Mouse (Mus musculus) MEL (cell line): Measurements from ENCODE around the gene C1qtnf1. TPM values are rescaled to one million over a fixed set of nuclear protein-coding genes. Genes with fewer than 3 reads are reported as not detected.

Experiments
- DNase-seq: peaks from one replicate; pipeline ENCODE4 v3.0.0; 2011; ENCODE audit warnings: low read depth, low spot score
- H3K27ac ChIP-seq: 2 replicates; pipeline ENCODE4 v1.5.1; 2012; ENCODE audit warnings: low read depth, mild to moderate bottlenecking, control low read depth, low read length, moderate library complexity; ENCODE audit not compliant: control insufficient read depth
- H3K27me3 ChIP-seq, 2 experiments: fragments of 150-350 bp in 1 of 2; sonication (generic) in 1 of 2; 2 replicates each; pipeline ENCODE4 v1.6.1; 2012; ENCODE audit warnings: low read length in 2 of 2, mild to moderate bottlenecking in 2 of 2, improper control_type of control experiment in 1 of 2, moderate library complexity in 1 of 2; ENCODE audit not compliant: insufficient read depth in 2 of 2, control insufficient read depth in 1 of 2
- H3K36me3 ChIP-seq, 2 experiments: 2 replicates each; pipeline ENCODE4 v1.6.1; 2012 to 2014; ENCODE audit warnings: low read length in 2 of 2, improper control_type of control experiment in 1 of 2, inconsistent platforms in 1 of 2, mild to moderate bottlenecking in 1 of 2; ENCODE audit not compliant: insufficient read depth in 2 of 2, control insufficient read depth in 1 of 2
- H3K4me1 ChIP-seq, 2 experiments: fragments of 150-350 bp in 1 of 2; sonication (generic) in 1 of 2; 2 replicates each; pipeline ENCODE4 v1.6.1; 2012; ENCODE audit warnings: low read length in 2 of 2, improper control_type of control experiment in 1 of 2, mild to moderate bottlenecking in 1 of 2; ENCODE audit not compliant: insufficient read depth in 2 of 2, control insufficient read depth in 1 of 2
- H3K4me3 ChIP-seq, 2 experiments: fragments of 150-350 bp in 1 of 2; sonication (generic) in 1 of 2; 2 replicates each; pipeline ENCODE4 v1.5.1; 2012; ENCODE audit warnings: low read depth in 2 of 2, low read length in 2 of 2, mild to moderate bottlenecking in 2 of 2, moderate library complexity in 2 of 2, control low read depth in 1 of 2, improper control_type of control experiment in 1 of 2; ENCODE audit not compliant: control insufficient read depth in 1 of 2, insufficient read depth in 1 of 2
- H3K79me2 ChIP-seq: 2 replicates; pipeline ENCODE4 v1.6.1; 2012; ENCODE audit warnings: mild to moderate bottlenecking, low read length, moderate library complexity; ENCODE audit not compliant: control insufficient read depth, poor library complexity, insufficient read depth
- H3K9ac ChIP-seq: 2 replicates; pipeline ENCODE4 v1.6.1; 2012; ENCODE audit warnings: low read depth, mild to moderate bottlenecking, control low read depth, low read length, moderate library complexity; ENCODE audit not compliant: control insufficient read depth, poor library complexity, severe bottlenecking
- H3K9me3 ChIP-seq: fragments of 150-350 bp; sonication (generic); replicated peaks from 2 replicates; pipeline ENCODE4 v1.6.1; 2012; ENCODE audit warnings: mild to moderate bottlenecking, low read length, improper control_type of control experiment, moderate library complexity; ENCODE audit not compliant: insufficient read depth
- BHLHE40 ChIP-seq: IDR thresholded peaks from 2 replicates; pipeline ENCODE4 v1.6.1; 2012; ENCODE audit warnings: low read depth, mild to moderate bottlenecking, inconsistent platforms, low read length, improper control_type of control experiment, borderline replicate concordance
- CTCF ChIP-seq, 3 experiments: IDR thresholded peaks in 2 of 3; conservative IDR thresholded peaks in 1 of 3; 2 replicates each; pipeline ENCODE4 v1.5.1; 2011 to 2012; ENCODE audit warnings: low read length in 3 of 3, low read depth in 2 of 3, mild to moderate bottlenecking in 2 of 3, improper control_type of control experiment in 1 of 3, inconsistent platforms in 1 of 3, mixed read lengths in 1 of 3, moderate library complexity in 1 of 3; ENCODE audit not compliant: control insufficient read depth in 1 of 3, insufficient read depth in 1 of 3, poor library complexity in 1 of 3, severe bottlenecking in 1 of 3
- E2F4 ChIP-seq: IDR thresholded peaks from 2 replicates; pipeline ENCODE4 v1.6.1; 2011; ENCODE audit warnings: low read depth, low read length, improper control_type of control experiment, borderline replicate concordance
- ELF1 ChIP-seq: IDR thresholded peaks from 2 replicates; pipeline ENCODE4 v1.6.1; 2014; ENCODE audit warnings: low read depth, mild to moderate bottlenecking, inconsistent platforms, low read length, improper control_type of control experiment, moderate library complexity
- EP300 ChIP-seq, 2 experiments: IDR thresholded peaks; 2 replicates each; pipeline ENCODE4 v1.6.1; 2011; ENCODE audit warnings: improper control_type of control experiment in 2 of 2, low read length in 2 of 2, low read depth in 1 of 2, mild to moderate bottlenecking in 1 of 2
- ETS1 ChIP-seq: IDR thresholded peaks from 2 replicates; pipeline ENCODE4 v1.6.1; 2012; ENCODE audit warnings: low read depth, mild to moderate bottlenecking, inconsistent platforms, low read length, improper control_type of control experiment, moderate library complexity
- GATA1 ChIP-seq: IDR thresholded peaks from 2 replicates; pipeline ENCODE4 v1.6.1; 2011; ENCODE audit warnings: low read depth, low read length, improper control_type of control experiment
- HCFC1 ChIP-seq: IDR thresholded peaks from 2 replicates; pipeline ENCODE4 v1.6.1; 2012; ENCODE audit warnings: low read depth, mild to moderate bottlenecking, inconsistent platforms, low read length, improper control_type of control experiment, moderate library complexity
- KAT2A ChIP-seq: conservative IDR thresholded peaks from 2 replicates; pipeline ENCODE4 v1.6.1; 2012; ENCODE audit warnings: low read depth, low read length, improper control_type of control experiment, inconsistent platforms
- MAFK ChIP-seq: IDR thresholded peaks from 2 replicates; pipeline ENCODE4 v1.6.1; 2011; ENCODE audit warnings: low read depth, mild to moderate bottlenecking, low read length, improper control_type of control experiment, borderline replicate concordance
- MAX ChIP-seq: IDR thresholded peaks from 2 replicates; pipeline ENCODE4 v1.6.1; 2011; ENCODE audit warnings: low read length, improper control_type of control experiment
- MEF2A ChIP-seq: IDR thresholded peaks from 2 replicates; pipeline ENCODE4 v1.6.1; 2014; ENCODE audit warnings: low read depth, mild to moderate bottlenecking, inconsistent platforms, low read length, improper control_type of control experiment; ENCODE audit not compliant: poor library complexity, insufficient replicate concordance, severe bottlenecking; ENCODE audit errors: extremely low read depth
- MXI1 ChIP-seq: IDR thresholded peaks from 2 replicates; pipeline ENCODE4 v1.6.1; 2011; ENCODE audit warnings: mild to moderate bottlenecking, low read depth, low read length, improper control_type of control experiment
- MYB ChIP-seq: IDR thresholded peaks from 2 replicates; pipeline ENCODE4 v1.6.1; 2011; ENCODE audit warnings: mild to moderate bottlenecking, low read depth, low read length, improper control_type of control experiment
- MYC ChIP-seq: IDR thresholded peaks from 2 replicates; pipeline ENCODE4 v1.6.1; 2011; ENCODE audit warnings: low read depth, mild to moderate bottlenecking, low read length, improper control_type of control experiment, moderate library complexity
- NELFE ChIP-seq: IDR thresholded peaks from 2 replicates; pipeline ENCODE4 v1.6.1; 2011; ENCODE audit warnings: low read depth, low read length, improper control_type of control experiment
- NRF1 ChIP-seq: IDR thresholded peaks from 2 replicates; pipeline ENCODE4 v1.6.1; 2014; ENCODE audit warnings: low read depth, mild to moderate bottlenecking, inconsistent platforms, low read length, improper control_type of control experiment, moderate library complexity; ENCODE audit not compliant: poor library complexity, insufficient read depth, severe bottlenecking
- POLR2A ChIP-seq, 2 experiments: IDR thresholded peaks; 2 replicates each; pipeline ENCODE4 v1.6.1; 2011 to 2012; ENCODE audit warnings: low read length in 2 of 2, mild to moderate bottlenecking in 2 of 2, control low read depth in 1 of 2, improper control_type of control experiment in 1 of 2, low read depth in 1 of 2, moderate library complexity in 1 of 2; ENCODE audit not compliant: control insufficient read depth in 1 of 2, insufficient read depth in 1 of 2, poor library complexity in 1 of 2
- POLR2AphosphoS2 ChIP-seq: IDR thresholded peaks from 2 replicates; pipeline ENCODE4 v1.6.1; 2011; ENCODE audit warnings: low read length, improper control_type of control experiment
- RAD21 ChIP-seq: IDR thresholded peaks from 2 replicates; pipeline ENCODE4 v1.6.1; 2011; ENCODE audit warnings: mild to moderate bottlenecking, low read depth, low read length, improper control_type of control experiment
- RCOR1 ChIP-seq: IDR thresholded peaks from 2 replicates; pipeline ENCODE4 v1.6.1; 2012; ENCODE audit warnings: low read depth, mild to moderate bottlenecking, inconsistent platforms, low read length, improper control_type of control experiment
- SMC3 ChIP-seq: IDR thresholded peaks from 2 replicates; pipeline ENCODE4 v1.6.1; 2011; ENCODE audit warnings: low read depth, low read length, improper control_type of control experiment
- TBP ChIP-seq: IDR thresholded peaks from 2 replicates; pipeline ENCODE4 v1.8.0; 2011; ENCODE audit warnings: low read depth, low read length, improper control_type of control experiment
- TCF12 ChIP-seq: IDR thresholded peaks from 2 replicates; pipeline ENCODE4 v1.6.1; 2014; ENCODE audit warnings: low read depth, mild to moderate bottlenecking, inconsistent platforms, low read length, improper control_type of control experiment, moderate library complexity
- USF2 ChIP-seq, 2 experiments: IDR thresholded peaks; 2 replicates each; pipeline ENCODE4 v1.6.1; 2011 to 2012; ENCODE audit warnings: improper control_type of control experiment in 2 of 2, low read length in 2 of 2, borderline replicate concordance in 1 of 2, inconsistent platforms in 1 of 2, low read depth in 1 of 2, mild to moderate bottlenecking in 1 of 2; ENCODE audit not compliant: insufficient read depth in 1 of 2
- ZC3H11A ChIP-seq: IDR thresholded peaks from 2 replicates; pipeline ENCODE4 v1.6.1; 2012; ENCODE audit warnings: low read depth, mild to moderate bottlenecking, inconsistent platforms, low read length, improper control_type of control experiment
- ZMIZ1 ChIP-seq: IDR thresholded peaks from 2 replicates; pipeline ENCODE4 v1.6.1; 2012; ENCODE audit warnings: low read depth, mild to moderate bottlenecking, inconsistent platforms, low read length, improper control_type of control experiment, moderate library complexity
- ZNF384 ChIP-seq: IDR thresholded peaks from 2 replicates; pipeline ENCODE4 v1.6.1; 2012; ENCODE audit warnings: low read depth, mild to moderate bottlenecking, inconsistent platforms, low read length, improper control_type of control experiment
- polyA plus RNA-seq, 2 experiments: library from polyadenylated mRNA; stranded (reverse) in 1 of 2; unstranded in 1 of 2; fragments of >175 nt in 1 of 2; fragments of >200 nt in 1 of 2; gene quantifications; 2 replicates each; pipeline versions ENCODE4 v1.2.1 to v1.2.4; 2012; ENCODE audit warnings: low replicate concordance in 2 of 2, low read depth in 1 of 2; ENCODE audit not compliant: insufficient read length in 2 of 2, insufficient read depth in 1 of 2, missing spikeins in 1 of 2
- total RNA-seq: library from RNA; depleted of rRNA; stranded (reverse); fragments of 300-350 nt; gene quantifications from 2 replicates; pipeline ENCODE4 v1.2.3, GENCODE M21; 2012

Gene C1qtnf1
- total and polyA plus RNA-seq, 3 experiments = 0.27 to 0.72 TPM; not detected in 1

DNA sequence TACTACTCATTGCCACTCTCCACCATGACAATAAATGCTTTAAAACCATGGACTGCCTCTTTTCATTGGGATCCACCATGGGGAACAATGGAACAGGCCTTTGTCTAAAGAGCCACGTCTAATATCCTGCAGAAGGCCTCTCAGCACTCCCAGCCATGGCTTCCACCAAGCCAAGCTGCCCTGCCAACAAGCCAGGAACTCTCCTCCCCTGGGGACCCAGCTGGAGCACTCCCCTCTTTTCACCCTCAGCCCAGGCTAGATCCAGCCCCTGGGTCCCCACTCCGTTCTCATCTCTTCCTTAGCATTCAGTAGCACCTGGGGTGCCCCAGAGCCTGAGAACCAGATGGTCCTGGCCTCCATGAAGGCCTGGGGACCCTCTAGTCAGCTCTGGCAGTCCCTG is 25.0 kb downstream of the C1qtnf1 start:
- Histone ChIP-seq H3K4me3 (no peak overlapping the region), H3K9me3 (no peaks in the 10 kb centered on the region), H3K36me3 (peaks cover 0 to 12% of the 10 kb centered on the region in 2 experiments; a peak in 2 of 4 replicates), H3K27me3 (no peaks in the 10 kb centered on the region), H3K4me1 (peaks cover 6 to 22% of the 10 kb centered on the region in 2 experiments)
- TF ChIP-seq MYB = no peak
- no peak for TF ChIP-seq NRF1
- no peak for TF ChIP-seq TCF12
- no peak for TF ChIP-seq MYC
- no peak for TF ChIP-seq MEF2A
- TF ChIP-seq MAX = no peak
- no peak for TF ChIP-seq ZNF384
- no peak for TF ChIP-seq GATA1
- TF ChIP-seq MAFK = no peak
- no peak for TF ChIP-seq ETS1
- no peak for TF ChIP-seq TBP
- no peak for TF ChIP-seq MXI1
- no peak for TF ChIP-seq RCOR1
- no peak for TF ChIP-seq POLR2AphosphoS2
- TF ChIP-seq, all 39 proteins: peak for 0
- Histone ChIP-seq H3K79me2 (no peaks in the 10 kb centered on the region), H3K9ac (no peak overlapping the region), H3K27ac (no peak overlapping the region)
- DNase-seq = no peak

DNA sequence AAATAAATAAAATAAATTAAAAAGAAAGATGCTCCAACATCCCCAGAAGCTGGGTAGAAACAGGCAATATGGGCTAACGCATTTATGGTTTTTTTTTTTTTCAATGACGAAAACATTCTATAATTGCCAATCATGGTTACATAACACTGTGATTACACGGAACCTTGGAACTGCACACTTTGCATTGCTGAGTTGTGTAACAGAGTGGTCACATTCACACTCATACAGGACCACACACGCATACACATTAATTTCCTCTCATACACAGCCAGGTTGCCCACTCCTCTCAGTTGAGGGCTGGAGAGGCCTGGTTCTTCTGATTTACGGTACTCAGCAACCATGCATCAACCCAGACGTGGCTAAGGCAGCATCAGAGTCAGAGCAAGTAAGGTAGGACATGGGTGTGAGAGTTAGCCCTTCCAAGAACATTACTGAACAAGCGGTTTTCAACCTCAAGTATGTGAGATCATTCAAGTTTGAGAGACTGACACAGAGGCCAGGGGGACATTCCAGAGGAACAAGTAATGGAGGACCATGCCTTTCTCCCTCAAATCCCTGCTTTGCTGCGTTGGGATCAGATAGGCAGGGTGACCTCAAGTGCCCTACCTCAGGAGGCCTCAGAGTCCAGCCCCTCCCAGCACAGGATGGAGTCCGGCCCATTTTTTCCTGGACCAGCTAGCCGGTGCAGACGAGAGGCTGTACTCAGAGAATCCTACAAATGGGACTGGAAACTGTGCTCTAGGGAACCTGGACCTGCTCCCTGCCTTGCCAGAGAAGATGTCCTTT is 26.1 kb downstream of the C1qtnf1 start:
- Histone ChIP-seq H3K79me2 (no peaks in the 10 kb centered on the region), H3K9me3 (no peaks in the 10 kb centered on the region), H3K27me3 (no peaks in the 10 kb centered on the region), H3K4me1 (peaks cover 6 to 25% of the 10 kb centered on the region in 2 experiments), H3K36me3 (peaks cover 0 to 12% of the 10 kb centered on the region in 2 experiments; a peak in 2 of 4 replicates), H3K4me3 (no peak overlapping the region), H3K9ac (no peak overlapping the region), H3K27ac (no peak overlapping the region)
- DNase-seq = no peak
- TF ChIP-seq POLR2A (IDR thresholded peaks at IDR 0.05; ENCODE audit: control insufficient read depth in 1 of 2, insufficient read depth in 1 of 2, low read depth in 1 of 2, low read length in 2 of 2, poor library complexity in 1 of 2) (no peak), USF2 (IDR thresholded peaks at IDR 0.05; ENCODE audit: borderline replicate concordance in 1 of 2, insufficient read depth in 1 of 2, low read depth in 1 of 2, low read length in 2 of 2) (no peak), ELF1 (no peak), GATA1 (no peak), ZMIZ1 (no peak), EP300 (IDR thresholded peaks at IDR 0.05; ENCODE audit: low read depth in 1 of 2, low read length in 2 of 2) (no peak), KAT2A (no peak), SMC3 (no peak), ZC3H11A (no peak), RAD21 (no peak), CTCF (IDR thresholded peaks at IDR 0.05 in 2 of 3, conservative IDR thresholded peaks at IDR 0.05 in 1 of 3; ENCODE audit: control insufficient read depth in 1 of 3, insufficient read depth in 1 of 3, low read depth in 2 of 3, low read length in 3 of 3, poor library complexity in 1 of 3, severe bottlenecking in 1 of 3) (no peak; a peak in 1 of 6 replicates), BHLHE40 (no peak), E2F4 (no peak), MEF2A (no peak), NELFE (no peak), ETS1 (no peak), HCFC1 (no peak)
